Mouse (Mus musculus) E14TG2a.4 (cell line): ENCODE measurements around the gene Elavl4.

Experiments
- CTCF ChIP-seq: conservative IDR thresholded peaks from 2 replicates; pipeline ENCODE4 v1.5.1; 2014; ENCODE audit warnings: low read length
- NANOG ChIP-seq: IDR thresholded peaks from 2 replicates; pipeline ENCODE4 v1.6.1; 2014; ENCODE audit warnings: borderline replicate concordance, low read length, mixed read lengths

- TF ChIP-seq CTCF: no peak
- no peak for TF ChIP-seq NANOG
Observed at GRCm38 (mm10) chr4:110217553-110217952, 134.2 kb downstream of the Elavl4 start.
